Mouse (Mus musculus): ENCODE measurements around the gene Mllt1. TPM values are rescaled to one million over a fixed set of nuclear protein-coding genes. Genes with fewer than 3 reads are reported as not detected.

Mllt1 gene
- polyA plus RNA-seq, 1 experiment from 2014 or later, result 90.2 TPM

DNA sequence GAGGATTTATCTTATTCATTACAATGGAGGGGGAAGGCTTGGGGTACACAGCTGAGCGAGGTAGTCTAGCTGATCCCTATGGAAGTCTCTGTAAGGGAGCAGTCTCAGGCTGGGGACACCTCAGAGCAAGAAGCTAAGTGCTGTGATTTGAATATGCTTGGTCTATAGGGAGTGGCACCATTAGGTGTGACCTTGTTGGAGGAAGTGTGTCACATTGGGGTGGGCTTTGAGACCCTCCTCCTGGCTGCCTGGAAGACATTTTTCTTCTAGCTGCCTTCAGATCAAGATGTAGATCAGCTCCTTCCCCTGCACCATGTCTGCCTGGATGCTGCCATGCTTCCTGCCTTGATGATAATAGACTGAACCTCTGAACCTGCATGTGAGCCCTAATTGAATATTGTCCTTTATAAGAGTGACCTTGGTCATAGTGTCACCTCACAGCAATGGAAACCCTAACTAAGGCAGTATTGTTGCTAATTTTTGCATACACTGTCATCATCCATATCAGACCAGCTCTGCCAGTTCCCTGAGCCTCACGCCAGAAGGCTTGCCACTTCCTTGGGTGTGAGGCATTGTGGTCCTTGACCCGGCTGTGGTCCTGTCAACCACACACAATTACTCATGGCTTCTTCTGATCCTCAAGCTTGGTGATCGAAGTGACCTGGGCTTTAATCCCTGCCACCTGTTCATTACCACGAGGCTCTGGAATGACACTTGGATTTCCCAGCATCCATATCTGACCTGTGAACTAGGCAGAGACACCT, 27.6 kb upstream of the Mllt1 start:
- Histone ChIP-seq H3K9me3 (replicated peaks) (no peaks in the 10 kb centered on the region), H3K36me3 (no peaks in the 10 kb centered on the region), H3K27ac (no peak overlapping the region), H3K27me3 (ENCODE audit: low read depth, poor library complexity, severe bottlenecking) (no peaks in the 10 kb centered on the region), H3K4me1 (0 out of 2 replicates have a peak, but pooled peaks cover 3% of the 10 kb centered on the region), H3K4me3 (no peak overlapping the region)
- WGBS, result 78% methylated on average over 5 of the region's 5 CpGs
- DNase-seq (ENCODE audit: low spot score), result no peak

DNA sequence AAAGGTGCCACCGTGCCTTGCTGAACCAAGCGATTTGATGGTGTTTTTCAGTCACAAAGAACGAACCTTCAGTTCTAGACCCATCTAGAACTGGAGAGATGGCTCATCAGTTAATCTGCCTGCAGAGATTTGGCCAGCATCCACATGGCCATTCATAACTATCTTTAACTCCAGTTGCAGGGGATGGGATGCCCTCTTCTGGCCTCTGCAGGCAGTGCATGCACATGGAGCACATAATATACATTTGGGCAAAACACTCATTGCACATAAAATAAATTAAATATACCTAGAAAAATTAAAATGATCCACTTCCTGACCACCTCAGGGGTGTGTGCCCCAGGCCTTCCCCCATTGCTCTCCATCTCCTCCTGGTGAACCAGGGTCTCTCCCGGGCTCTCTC, 26.7 kb upstream of the Mllt1 start:
- Histone ChIP-seq H3K27ac (no peak overlapping the region), H3K4me3 (no peak overlapping the region), H3K27me3 (ENCODE audit: low read depth, poor library complexity, severe bottlenecking) (no peaks in the 10 kb centered on the region), H3K9me3 (replicated peaks) (no peaks in the 10 kb centered on the region), H3K4me1 (0 out of 2 replicates have a peak, but pooled peaks cover 3% of the 10 kb centered on the region), H3K36me3 (no peaks in the 10 kb centered on the region)
- DNase-seq (ENCODE audit: low spot score), result no peak
- WGBS, result 87% methylated on average over 4 of the region's 4 CpGs

DNA sequence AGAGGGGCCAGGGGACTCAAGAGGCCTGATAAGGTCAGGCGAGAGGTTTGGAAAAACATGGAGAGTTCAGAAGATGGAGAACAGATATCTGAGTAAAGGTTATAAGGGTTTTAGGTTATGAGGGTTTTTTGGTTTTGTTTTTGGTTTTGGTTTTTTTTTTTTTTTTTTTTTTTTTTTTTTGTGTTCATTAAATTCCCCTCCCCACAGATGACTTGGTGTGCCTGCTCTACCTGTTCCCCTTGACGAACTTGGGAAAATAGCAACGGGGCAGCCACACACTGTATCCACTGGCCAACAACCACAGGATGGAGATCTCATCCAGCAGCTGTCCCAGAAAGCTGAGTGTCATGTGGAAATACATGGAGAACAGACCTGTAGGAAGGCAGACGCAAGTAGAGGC, 23.5 kb upstream of the Mllt1 start:
- Histone ChIP-seq H3K9me3 (replicated peaks) (no peaks in the 10 kb centered on the region), H3K27me3 (ENCODE audit: low read depth, poor library complexity, severe bottlenecking) (no peaks in the 10 kb centered on the region), H3K4me3 (no peak overlapping the region), H3K27ac (no peak overlapping the region), H3K4me1 (0 out of 2 replicates have a peak, but pooled peaks cover 3% of the 10 kb centered on the region), H3K36me3 (no peaks in the 10 kb centered on the region)
- 73% methylated on average over 4 of the region's 4 CpGs for WGBS
- DNase-seq (ENCODE audit: low spot score), result no peak

DNA sequence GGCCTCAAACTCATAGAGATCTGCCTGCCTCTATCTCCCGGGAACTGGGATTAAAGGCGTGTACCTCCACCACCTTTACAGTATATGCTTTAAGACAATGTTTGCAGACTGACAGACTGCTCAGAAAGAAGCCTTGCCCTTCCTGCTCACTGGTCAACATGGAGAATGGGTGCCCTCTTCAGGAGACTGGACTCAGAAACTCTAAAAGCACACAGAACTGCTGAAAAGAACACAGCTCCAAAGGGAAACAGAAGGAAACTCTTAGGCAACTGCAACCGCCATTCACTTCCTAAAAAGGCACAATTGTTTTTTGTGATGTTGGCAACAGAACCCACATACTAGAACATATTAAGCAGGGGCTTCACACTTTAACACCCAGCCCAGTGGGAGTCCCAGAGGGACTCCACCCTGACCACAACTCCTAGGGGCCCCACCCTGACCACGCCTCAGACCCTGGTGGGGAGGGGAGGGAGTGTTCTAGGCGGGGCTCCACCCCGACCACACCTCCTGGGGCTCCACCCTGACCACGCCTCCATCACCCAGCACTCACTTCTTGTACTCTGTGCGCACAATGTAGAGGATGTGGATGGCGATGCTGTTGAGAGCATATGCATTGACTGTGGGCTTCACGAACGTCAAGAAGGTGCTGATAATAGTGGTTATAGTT, 22.7 kb upstream of the Mllt1 start:
- H3K36me3 ChIP-seq, result no peaks in the 10 kb centered on the region
- H3K4me1 ChIP-seq, result 0 out of 2 replicates have a peak, but pooled peaks cover 3% of the 10 kb centered on the region
- no peaks in the 10 kb centered on the region for H3K27me3 ChIP-seq (ENCODE audit: low read depth, poor library complexity, severe bottlenecking)
- no peaks in the 10 kb centered on the region for H3K9me3 ChIP-seq (replicated peaks)
- DNase-seq (ENCODE audit: low spot score), result peak; percentile 23
- no peak overlapping the region for H3K4me3 ChIP-seq
- 34% methylated on average over 11 of the region's 11 CpGs for whole genome bisulfite sequencing
- H3K27ac ChIP-seq, result no peak overlapping the region

DNA sequence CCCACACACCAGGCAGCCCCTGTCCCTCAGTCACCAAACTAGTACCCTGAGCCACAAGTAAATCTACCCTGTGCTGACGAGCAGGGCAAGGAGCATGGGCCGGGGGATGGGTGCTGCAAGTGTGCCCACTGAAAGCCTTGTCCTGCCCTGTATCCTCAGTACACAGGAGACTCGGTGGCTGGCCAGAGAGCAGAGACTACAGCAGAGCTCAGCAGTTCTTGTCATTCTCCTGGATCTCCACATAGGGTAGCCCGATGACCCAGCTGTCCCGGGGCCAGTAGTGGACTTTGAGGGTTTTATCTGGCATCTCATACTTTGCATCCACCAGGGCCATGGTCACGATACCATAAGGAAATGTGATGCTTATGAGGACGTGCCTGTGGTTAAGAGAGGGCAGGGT, 19.7 kb upstream of the Mllt1 start:
- no peaks in the 10 kb centered on the region for H3K36me3 ChIP-seq

DNA sequence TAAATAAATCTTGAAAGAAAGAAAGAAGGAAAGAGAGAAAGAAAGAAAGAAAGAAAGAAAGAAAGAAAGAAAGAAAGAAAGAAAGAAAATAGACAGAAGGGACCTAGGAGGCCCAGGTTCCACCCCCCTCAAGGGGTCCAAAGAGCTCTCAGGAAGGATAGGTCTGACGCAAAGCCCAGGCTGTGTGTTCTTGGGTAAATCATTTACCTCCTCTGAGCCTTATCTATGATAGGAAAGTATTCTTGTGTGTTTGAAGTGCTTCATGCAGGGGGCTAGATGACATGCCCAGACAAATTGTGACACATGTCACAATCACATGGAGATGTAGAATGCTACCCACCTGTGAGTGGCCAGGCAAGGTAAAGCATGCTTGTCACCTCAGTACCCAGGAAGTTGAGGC, 17.4 kb upstream of the Mllt1 start:
- Histone ChIP-seq H3K9me3 (replicated peaks) (no peaks in the 10 kb centered on the region), H3K4me1 (no peaks in the 10 kb centered on the region), H3K36me3 (no peaks in the 10 kb centered on the region), H3K4me3 (no peak overlapping the region), H3K27ac (no peak overlapping the region), H3K27me3 (ENCODE audit: low read depth, poor library complexity, severe bottlenecking) (no peaks in the 10 kb centered on the region)
- DNase-seq (ENCODE audit: low spot score), result peak; percentile 12
- WGBS, result 82% methylated on average over 1 of the region's 1 CpGs

More for the DNA sequence above, 19.7 kb upstream of the Mllt1 start:
- Histone ChIP-seq H3K4me1 (0 out of 2 replicates have a peak, but pooled peaks cover 3% of the 10 kb centered on the region), H3K27ac (no peak overlapping the region), H3K4me3 (no peak overlapping the region), H3K27me3 (ENCODE audit: low read depth, poor library complexity, severe bottlenecking) (no peaks in the 10 kb centered on the region), H3K9me3 (replicated peaks) (no peaks in the 10 kb centered on the region)
- WGBS, result 89% methylated on average over 7 of the region's 7 CpGs
- peak; percentile 24 for DNase-seq (ENCODE audit: low spot score)

DNA sequence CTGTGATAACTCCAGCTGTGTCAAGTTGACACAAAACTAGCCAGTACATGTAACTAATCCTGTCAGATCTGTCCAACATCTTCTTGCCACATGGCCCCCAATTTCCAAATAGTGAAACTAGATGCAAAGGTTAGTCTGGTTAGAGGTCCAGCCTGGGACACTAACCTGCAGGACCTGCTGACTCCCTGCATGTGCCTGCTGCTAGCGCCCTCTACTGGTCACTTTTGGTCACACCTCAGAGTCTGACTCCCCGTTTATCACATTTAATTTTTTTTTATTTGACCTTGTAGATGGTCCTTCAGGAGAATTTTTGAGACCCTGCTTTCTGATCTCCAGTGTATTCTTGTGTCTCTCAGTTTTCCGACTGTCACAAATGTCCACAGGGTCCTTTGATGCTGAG, 15.7 kb upstream of the Mllt1 start:
- WGBS, result 12% methylated on average over 3 of the region's 3 CpGs
- Histone ChIP-seq H3K4me1 (no peaks in the 10 kb centered on the region), H3K36me3 (no peaks in the 10 kb centered on the region), H3K9me3 (replicated peaks) (no peaks in the 10 kb centered on the region), H3K27me3 (ENCODE audit: low read depth, poor library complexity, severe bottlenecking) (no peaks in the 10 kb centered on the region), H3K27ac (no peak overlapping the region), H3K4me3 (no peak overlapping the region)
- peak; percentile 61 for DNase-seq (ENCODE audit: low spot score)

DNA sequence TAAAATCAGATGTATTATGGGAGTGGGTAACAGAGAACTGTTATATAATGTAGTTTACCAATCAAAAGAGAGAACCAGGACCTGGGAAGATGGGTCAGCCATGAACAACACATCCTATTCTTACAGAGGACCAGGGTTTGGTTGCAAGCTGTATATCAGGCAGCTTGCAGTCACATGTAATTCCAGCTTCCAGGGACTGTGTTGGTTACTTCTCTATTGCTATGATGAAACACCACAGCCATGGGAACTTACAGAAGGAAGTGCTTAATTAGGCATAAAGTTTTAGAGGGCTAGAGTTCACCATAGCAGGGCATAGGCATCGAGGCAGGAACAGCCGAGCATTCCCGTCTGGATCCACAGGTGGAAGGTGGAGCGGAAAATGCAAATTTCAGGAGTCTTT, 3.5 kb upstream of the Mllt1 start:
- WGBS, result 84% methylated on average over 4 of the region's 4 CpGs
- H3K4me3 ChIP-seq, result no peak overlapping the region
- H3K27ac ChIP-seq, result no peak overlapping the region
- no peak for DNase-seq (ENCODE audit: low spot score)
- H3K36me3 ChIP-seq, result peaks cover 4% of the 10 kb centered on the region
- 0 out of 2 replicates have a peak, but pooled peaks cover 6% of the 10 kb centered on the region for H3K27me3 ChIP-seq (ENCODE audit: low read depth, poor library complexity, severe bottlenecking)
- no peaks in the 10 kb centered on the region for H3K9me3 ChIP-seq (replicated peaks)
- H3K4me1 ChIP-seq, result peaks cover 14% of the 10 kb centered on the region

DNA sequence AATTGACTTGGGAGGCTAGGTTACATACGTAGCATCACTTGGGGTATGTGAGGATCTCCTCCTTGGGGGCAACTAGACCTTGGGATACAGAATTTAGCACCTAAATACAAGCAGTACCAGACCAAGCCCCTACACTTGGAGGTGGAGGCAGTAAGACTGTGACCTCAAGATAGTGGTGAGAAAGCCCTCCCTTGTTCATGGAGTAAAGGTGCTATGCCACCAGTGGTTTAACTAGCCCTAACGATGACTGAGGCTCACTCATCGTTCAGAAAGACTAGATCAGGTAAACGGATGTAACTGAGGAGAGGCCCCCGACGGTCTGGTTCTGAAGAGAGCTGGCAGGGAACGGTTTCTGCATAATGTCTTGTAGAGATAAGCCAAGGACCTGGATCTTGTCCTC, 1.5 kb upstream of the Mllt1 start:
- Histone ChIP-seq H3K27me3 (ENCODE audit: low read depth, poor library complexity, severe bottlenecking) (0 out of 2 replicates have a peak, but pooled peaks cover 6% of the 10 kb centered on the region), H3K4me1 (peaks cover 31% of the 10 kb centered on the region), H3K36me3 (peaks cover 23% of the 10 kb centered on the region), H3K27ac (no peak overlapping the region), H3K9me3 (replicated peaks) (no peaks in the 10 kb centered on the region), H3K4me3 (no peak overlapping the region)
- WGBS, result 96% methylated on average over 7 of the region's 7 CpGs
- DNase-seq (ENCODE audit: low spot score), result no peak

DNA sequence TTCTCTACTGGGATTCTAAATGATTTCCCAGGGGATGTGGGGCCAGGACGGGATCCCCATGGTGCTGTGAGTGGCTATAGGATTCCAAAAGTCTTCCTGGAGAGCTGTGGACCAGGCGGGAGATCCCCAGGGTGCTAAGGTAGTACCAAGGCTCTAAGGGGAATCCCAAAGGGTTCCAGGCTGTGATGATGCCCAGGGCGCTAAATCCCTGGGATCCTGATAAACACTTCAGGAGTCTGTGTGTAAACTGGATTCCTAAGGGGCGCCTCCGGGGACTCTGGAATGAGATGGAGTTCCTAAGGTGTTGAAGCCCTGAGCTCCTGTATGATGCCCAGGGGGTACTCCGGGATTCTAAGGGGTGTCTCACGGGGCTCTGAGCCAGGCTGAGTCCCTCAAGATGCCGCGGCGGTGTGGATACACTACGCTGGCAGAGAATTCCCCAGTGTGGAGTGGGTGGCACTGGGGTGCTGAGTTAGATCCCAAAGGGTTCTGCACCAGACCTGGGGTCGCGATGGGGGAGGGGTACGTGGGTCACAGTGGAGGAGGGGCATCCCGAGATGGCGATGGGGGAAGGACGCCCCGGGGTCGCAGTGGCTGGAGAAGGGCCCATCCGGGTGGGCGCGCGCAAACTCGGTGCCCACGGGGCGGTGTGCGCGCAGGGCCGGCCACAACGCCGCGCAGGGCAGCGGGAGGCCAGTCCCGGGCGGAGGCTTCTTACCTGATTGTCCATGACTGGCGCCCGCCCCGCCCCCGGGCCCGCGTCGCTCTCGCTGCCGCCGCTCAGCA, 477 bp downstream of the Mllt1 start:
- 0 out of 2 replicates have a peak, but pooled peaks cover 6% of the 10 kb centered on the region for H3K27me3 ChIP-seq (ENCODE audit: low read depth, poor library complexity, severe bottlenecking)
- peak overlapping the region; percentile 98 for H3K27ac ChIP-seq
- H3K4me3 ChIP-seq, result peak overlapping the region; percentile 94
- peaks cover 39% of the 10 kb centered on the region for H3K36me3 ChIP-seq
- WGBS, result 2% methylated on average over 45 of the region's 45 CpGs
- H3K4me1 ChIP-seq, result peaks cover 31% of the 10 kb centered on the region
- peak; percentile 71 for DNase-seq (ENCODE audit: low spot score)
- no peaks in the 10 kb centered on the region for H3K9me3 ChIP-seq (replicated peaks)

DNA sequence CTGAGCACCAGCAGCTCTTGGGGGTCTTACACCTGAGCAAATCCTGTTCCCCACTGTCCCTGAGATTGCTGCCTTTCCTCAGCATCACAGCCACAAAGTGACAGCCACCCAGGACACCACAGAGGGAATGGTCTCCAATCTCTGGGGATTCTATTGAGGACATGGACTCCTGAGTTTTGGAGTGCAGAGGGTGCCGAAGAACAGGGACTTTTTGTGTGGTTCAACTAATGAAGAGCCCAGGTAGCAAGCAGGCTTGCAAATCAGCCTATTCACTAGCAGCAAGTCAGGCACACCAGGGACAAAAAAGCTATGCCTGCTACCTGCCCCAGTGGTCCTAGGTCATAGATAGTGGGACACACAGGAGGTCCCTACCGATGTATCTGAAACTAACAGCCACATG, 1.8 kb downstream of the Mllt1 start:
- Histone ChIP-seq H3K9me3 (replicated peaks) (no peaks in the 10 kb centered on the region), H3K36me3 (peaks cover 52% of the 10 kb centered on the region), H3K4me1 (peaks cover 31% of the 10 kb centered on the region), H3K27ac (no peak overlapping the region), H3K27me3 (ENCODE audit: low read depth, poor library complexity, severe bottlenecking) (0 out of 2 replicates have a peak, but pooled peaks cover 6% of the 10 kb centered on the region), H3K4me3 (peak overlapping the region; percentile 94)
- DNase-seq (ENCODE audit: low spot score), result no peak
- WGBS, result 98% methylated on average over 2 of the region's 2 CpGs

DNA sequence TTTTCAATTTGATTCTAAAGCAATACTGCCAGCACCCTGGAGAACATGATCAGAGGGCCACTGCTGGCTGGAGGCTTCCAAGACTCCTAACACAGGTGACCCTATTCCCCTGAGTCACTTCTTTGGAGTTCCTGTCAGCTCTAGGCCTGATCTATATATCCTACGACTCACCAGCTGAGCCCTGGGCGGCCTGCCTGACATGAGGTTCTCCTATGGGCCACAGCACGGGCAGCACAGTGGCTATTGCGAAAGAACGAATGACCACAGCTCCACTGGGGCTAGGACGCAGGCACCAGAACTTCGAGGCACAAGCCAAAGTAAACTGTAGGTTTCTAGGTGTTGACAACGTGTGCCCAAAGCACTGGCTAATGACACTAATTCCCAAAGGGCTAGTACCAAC, 5.2 kb downstream of the Mllt1 start:
- Histone ChIP-seq H3K4me3 (no peak overlapping the region), H3K27ac (no peak overlapping the region), H3K9me3 (replicated peaks) (no peaks in the 10 kb centered on the region), H3K36me3 (peaks cover 83% of the 10 kb centered on the region), H3K27me3 (ENCODE audit: low read depth, poor library complexity, severe bottlenecking) (no peaks in the 10 kb centered on the region), H3K4me1 (peaks cover 26% of the 10 kb centered on the region)
- no peak for DNase-seq (ENCODE audit: low spot score)
- WGBS, result 91% methylated on average over 8 of the region's 8 CpGs

DNA sequence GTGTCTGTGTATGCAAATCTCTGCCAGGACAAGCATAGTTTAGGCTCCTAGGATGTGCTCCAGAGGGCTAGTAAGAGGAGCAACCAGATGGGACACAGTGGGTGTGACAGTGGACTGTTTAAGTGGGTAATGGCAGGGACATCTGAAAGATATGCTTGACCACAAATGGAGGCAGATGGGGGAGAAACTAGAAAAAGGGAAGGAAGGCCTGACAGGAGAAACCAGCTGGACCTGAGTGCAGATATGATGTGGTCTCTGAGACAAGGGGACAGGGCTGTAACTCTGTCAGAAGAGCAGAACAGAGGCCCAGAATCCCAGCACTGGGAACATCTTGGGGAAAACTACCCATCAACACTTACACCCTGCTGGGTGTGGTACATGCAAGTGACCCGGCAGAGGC, 5.7 kb downstream of the Mllt1 start:
- Histone ChIP-seq H3K4me3 (no peak overlapping the region), H3K27ac (no peak overlapping the region), H3K27me3 (ENCODE audit: low read depth, poor library complexity, severe bottlenecking) (no peaks in the 10 kb centered on the region), H3K9me3 (replicated peaks) (no peaks in the 10 kb centered on the region), H3K4me1 (peaks cover 24% of the 10 kb centered on the region), H3K36me3 (peaks cover 88% of the 10 kb centered on the region)
- no peak for DNase-seq (ENCODE audit: low spot score)
- 81% methylated on average over 1 of the region's 1 CpGs for WGBS

Measured in limb, embryonic 10.5 days (tissue).